Mouse (Mus musculus) layer of hippocampus, adult 8-10 months (tissue): Measurements from ENCODE around the gene Farsb. TPM values are rescaled to one million over a fixed set of nuclear protein-coding genes. Genes with fewer than 3 reads are reported as not detected.
A peak's percentile ranks its signal among the peaks of the same experiment; 100 is the strongest.
"Not testable (repeated sequence)": the region's sequence is repeated elsewhere in the genome, so short reads cannot be mapped to it uniquely, and the experiment has no call there.

Experiments used
- DNase-seq, 2 experiments: peaks; one replicate each; pipeline ENCODE4 v3.0.0; 2022; ENCODE audit warnings: low spot score in 2 of 2
- total RNA-seq, 4 experiments: library from RNA; stranded (reverse); gene quantifications; 2 replicates each; pipeline ENCODE4 v1.2.4; 2022

Gene Farsb
- total RNA-seq = 10 to 100 TPM; 61.7 to 74.3 (median 68.0) TPM

DNA sequence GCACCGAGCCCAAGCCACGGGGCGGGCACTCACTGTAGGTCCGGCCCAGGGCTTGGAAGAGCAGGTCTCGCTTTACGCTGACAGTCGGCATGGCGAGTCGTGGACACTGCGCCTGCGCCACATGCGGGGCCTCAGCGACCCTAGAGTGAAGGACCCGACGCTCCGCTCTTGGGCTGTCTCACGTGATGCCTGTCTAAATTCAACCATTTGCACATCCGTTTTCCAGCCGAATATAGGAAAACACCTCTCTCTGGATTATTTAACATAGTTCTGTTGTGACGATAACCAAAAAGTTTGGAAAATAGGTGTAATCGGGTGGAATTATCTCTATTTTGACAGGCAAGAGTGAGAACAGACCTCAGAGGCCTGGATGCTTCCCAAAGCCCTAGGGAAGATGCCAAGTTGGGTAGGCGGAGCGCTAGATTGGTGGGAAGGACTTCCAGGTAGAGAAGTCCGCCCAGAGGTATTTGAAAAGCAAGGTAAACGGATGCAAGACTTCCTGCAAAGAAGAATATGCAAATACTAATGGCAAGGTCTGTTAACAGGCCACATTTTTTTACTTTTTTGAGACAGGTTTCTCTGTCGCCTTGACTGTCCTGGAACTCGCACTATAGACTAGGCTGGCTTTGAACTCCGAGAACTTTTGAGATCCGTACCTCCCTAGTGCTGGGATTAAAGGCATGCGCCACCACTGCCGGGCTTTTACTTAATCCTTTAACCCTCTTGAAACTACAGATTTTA is at the start of gene Farsb:
Gene Farsb, minus strand, starts transcription at position 146 of the 741 bp plus-strand sequence.
- DNase-seq = peak; percentile 84 to 88

DNA sequence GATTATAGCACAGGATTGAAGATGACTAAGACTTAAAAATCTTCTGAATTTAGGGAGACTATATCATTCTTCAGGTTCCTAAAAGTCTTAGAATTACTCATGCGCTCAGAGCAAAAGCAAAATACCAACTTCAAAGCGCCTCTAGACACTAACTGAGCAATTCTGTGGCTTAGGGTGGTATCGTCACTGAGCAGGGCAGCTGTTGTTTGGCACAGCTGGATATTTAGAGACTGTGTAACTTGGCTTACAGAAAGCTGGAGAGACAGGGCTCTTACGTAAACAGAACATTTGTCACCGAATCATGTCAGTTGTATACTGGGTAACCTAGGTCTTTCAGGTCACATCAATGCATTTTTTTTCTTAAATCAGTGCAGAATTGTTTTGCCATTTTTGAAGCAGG is 49.7 kb upstream of the Farsb start:
- no peak for DNase-seq

DNA sequence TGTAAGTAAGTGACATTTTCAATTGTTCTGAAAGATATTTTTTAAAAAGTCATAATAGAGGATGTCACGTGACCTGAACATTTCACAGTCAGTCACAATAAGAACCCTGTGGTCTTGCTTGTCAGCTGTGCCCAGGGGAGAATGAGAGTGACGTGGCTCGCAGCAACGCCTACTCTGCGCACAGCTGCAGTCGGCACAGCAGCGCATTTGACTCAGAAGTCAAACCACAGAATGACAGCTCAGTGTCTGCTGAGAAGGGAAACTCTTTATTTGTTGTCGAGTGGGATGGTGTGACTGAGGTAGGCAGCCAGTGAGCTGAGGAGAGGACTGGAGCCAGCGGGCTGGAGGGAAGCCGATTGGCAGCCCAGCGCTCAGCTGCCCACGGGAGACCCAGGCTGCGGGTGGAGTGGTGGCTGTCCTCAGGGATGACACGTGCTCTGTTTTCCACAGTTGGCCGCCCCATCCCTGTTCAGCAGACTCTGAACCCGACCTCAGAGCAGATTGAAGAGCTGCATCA is 48.9 kb upstream of the Farsb start:
- peak; percentile 81 to 88 for DNase-seq

DNA sequence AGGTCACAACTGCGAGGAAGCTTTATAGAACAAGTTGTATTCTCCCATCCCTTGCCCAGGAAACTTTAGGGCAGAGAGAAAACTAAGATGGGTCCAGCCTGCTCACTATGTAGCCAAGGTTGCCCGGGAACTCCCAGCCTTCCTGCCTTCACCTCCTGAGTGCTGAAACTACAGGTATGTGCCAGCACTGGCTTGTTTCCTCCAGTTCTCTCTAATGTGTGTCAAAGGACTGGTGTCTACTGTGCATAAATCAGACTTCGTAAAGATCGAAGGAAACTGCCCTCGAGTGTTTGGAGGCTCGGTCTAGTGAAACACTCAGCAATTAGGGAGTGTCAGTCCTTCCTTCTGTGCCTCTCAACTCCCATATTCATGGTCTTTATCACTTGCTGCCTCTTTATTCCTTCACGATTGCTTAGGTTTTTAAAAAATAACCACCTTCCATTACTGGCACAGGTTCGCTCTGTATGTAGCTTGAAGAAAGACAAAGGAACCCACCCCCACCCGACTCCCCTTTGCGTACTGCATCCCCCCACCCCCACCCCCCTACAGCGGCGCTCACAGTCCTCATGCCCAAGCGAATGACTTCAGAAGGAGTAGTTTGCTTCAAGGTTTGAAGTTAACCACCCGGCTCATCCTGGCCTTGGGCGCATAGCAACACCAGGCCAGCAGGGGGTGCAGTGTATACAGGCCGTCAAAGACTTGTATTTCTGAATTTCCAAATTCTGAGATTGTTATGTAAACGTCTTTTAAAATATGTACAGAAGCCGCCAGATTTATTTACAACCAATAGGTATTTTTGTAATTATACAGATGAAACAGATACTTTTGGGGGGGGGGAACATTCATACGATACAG is 47.8 kb upstream of the Farsb start:
- peak; percentile 65 to 86 for DNase-seq

DNA sequence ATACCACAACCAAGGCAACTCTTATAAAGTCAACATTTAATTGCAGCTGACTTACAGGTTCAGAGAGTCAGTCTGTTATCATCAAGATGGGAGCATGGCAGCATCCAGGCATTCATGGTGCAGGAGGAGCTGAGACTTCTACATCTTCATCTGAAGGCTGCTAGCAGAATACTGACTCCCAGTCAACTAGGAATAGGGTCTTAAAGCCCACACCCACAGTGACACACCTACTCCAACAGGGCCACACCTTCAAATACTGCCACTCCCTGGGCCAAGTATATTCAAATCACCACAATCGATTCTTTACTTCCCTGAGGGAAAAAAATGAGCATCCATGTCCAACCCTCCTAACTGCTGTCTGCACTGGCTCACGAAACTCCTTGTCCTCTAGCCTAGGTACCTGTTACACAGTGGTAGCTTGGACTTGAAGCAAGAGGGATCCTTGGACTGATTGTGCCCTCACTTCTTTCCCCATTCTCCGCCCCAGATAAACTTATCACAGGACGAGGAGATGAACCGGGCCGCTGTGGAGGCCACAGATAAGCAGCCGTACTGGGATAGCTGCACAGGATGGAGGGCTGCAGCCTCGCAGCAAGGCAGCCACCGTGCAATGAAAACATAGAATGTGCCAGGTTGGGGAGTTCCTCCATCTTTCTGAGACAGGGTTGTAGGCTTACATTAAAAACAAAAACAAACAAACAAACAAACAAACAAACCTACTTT is 45.9 kb upstream of the Farsb start:
- DNase-seq = no peak

DNA sequence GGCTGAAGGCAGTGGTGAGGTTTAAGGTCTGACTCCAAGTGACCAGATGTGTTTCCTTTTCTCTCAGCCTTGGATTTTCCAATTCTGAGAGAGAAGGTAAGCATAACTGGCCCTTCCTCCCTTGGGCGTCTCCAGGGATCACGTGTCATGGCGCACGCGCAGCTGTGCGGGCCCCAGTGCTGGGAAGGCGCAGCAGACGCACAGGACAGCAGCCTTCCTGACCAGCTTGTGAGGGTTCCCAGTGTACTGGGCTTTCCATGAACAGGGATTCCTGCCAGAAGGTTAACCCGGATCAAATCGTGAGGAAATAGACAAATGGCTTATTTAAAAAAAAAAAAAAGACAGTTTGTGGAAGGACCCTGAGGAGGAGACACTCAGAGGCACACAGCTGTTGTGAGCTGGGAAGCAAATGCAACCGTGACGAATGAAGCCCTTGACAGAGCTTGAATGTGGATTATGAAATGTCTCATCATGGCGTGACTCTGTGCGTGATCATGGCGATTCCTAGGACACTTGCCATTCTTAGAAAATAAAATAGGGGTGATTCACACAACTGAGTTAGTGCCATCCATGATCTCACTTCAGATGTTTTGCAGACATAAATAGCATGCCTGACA is 43.6 kb upstream of the Farsb start:
- no peak for DNase-seq

DNA sequence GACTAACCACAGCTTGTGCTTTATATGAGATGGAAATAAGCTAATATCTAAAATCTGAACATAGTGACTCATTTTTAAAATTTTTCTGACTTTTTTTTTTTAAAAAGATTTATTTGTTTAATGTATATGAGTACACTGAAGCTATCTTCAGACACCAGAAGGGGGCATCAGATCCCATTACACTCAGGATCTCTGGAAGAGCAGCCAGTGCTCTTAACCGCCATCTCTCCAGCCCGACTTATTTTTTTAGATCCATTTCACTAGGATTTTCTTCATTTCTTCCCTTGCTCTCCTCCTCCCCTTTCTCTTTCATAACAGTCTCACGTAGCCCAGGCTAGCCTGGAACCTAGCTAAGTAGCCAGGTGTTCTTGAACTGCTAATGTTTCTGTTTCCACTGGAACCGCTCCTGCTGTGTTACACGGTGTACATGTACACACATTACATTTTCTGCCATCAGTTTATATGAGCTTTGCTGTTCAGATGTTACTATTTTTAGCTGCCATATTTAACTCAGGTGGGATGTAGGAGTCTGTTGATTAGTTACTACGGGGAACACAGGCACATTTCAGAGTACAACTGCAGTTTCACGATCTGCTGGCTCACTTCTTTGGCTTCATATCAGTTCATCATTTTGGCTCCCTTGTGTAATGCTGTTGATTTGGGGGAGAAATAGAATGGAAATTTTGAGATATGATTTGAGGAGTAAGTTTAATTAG is 42.0 kb upstream of the Farsb start:
- DNase-seq = peak in 1 of 2 experiments; percentile 36

DNA sequence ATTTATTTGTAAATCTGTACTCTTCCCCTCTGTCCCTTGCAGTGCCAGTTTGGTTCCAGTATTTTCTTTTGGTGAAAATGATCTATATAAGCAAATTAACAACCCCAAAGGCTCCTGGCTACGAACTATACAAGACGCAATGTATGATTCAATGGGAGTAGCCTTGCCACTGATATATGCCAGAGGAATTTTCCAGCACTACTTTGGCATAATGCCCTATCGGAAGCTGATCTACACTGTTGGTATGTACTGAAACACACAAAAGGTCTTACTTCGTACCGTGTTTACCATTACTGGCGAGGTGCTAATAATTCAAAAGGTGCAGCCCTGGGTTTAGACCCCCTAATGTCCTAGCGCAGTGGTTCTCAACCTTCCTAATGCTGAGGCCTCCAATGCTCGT is 40.3 kb upstream of the Farsb start:
- DNase-seq = no peak

DNA sequence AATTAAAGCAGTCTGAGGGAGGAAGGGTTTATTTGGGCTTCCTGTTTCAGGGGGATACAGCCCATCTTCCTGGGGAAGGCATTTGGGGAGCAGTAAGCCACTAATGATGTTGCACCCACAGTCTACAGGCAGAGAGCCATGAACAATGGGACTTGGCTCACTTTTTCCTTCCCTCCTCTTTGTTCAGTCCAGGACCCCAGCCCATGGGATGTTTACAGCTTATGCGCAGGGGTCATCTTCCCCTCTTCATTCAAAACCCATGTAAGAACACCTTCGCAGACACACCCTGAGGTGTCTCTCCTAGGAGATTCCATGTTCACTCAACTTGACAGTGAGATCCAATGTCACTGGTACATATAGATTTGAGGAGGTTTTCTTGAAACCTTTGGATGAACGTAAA is 39.7 kb upstream of the Farsb start:
- DNase-seq = no peak

DNA sequence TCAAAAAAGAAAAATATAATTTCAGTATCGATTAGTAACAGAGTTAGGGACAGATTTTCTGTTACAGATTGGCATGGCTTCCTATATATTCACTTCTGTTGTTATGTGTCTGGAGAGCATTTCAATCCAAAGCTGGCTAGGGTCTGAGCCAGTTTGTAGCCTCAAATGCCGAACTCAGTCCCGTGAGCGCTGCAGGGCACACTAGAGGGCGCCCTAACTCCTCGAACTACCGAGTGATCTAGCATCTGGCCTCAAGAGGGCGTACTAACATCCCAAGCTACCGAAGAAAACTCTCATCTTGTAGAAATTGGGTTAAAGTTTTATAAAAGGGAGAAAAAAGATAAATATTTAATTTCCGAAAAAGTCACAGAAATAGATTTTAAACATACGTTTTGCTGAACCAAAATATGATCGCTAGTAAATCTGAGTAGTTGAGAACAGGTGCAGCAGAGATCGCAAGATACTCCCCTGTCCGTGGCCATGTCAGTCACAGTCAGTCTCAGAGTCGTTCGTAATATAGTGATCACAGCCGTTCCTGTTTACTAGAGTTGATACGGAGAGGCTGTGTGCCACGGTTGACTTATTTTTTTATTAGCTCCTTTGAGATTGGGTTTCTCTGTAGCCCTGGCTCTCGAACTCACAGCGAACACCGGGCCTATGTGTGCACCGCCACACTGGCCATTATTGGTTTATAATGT is 36.6 kb upstream of the Farsb start:
- DNase-seq = peak in 1 of 2 experiments; percentile 81

DNA sequence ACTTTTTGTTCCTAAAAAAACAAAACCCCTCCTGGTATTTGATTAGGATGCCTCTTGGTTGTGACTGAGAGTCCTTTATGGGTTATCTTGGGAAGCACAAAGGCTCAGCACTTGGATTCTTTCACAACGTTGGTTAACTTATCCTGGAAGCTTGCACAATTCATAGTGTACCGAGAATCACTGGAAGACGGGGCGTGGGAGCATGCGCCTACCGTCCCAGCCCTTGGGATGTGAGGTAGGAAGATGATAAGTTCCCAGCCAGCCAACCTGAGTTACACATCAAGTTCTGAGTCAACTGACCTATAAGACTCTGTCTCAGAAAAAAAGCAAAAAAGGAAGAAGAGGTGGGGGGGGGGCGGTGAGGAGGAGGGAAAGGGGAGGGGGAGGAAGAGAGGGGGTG is 30.2 kb upstream of the Farsb start:
- no peak for DNase-seq

DNA sequence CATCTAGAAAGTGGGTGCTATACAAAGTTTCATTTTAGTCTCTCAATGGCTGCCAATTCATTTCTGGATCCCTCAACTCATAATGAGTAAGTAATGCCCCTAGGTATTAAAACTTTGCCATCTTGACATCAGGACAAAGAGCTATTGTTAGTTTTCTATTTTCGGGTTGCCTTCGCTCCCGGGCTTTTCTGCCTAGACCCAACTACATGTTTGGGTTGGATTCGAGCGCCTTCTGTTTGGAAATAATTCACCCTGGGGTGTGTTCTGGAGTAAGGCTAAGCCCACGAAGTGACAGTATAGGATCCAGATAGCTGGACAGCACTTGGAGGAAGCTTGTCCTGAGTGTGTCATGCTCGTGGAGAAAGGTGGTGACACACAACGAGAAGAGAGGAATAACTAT is 24.1 kb upstream of the Farsb start:
- no peak for DNase-seq

DNA sequence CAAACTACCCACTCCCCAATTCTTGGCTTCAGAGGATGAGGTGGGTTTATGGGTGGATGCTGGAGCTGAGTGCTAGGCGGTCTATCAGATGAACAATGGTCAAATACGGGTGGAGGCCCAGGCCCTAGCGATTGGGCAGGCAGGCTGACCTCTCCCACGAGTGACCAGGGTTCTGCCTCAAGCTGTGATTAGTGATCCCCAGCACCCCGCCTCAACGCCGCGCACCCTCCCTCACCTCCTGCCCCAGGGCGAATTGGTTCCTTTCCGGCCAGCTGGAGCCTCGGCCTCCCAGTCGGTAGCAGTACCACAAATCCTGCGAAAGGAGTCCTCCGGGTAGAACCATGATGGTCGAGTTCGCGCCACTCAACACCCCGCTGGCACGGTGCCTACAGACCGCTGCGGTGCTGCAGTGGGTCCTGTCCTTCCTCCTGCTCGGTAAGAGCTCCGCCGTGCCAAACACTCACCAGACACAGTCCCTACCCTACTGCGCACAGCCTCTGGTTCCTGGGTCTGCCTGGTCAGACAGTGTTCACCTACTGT is 23.0 kb upstream of the Farsb start, which contains the start of gene BC035947:
Gene BC035947, minus strand, starts transcription at position 538 of the 540 bp plus-strand sequence.
- DNase-seq = no peak

DNA sequence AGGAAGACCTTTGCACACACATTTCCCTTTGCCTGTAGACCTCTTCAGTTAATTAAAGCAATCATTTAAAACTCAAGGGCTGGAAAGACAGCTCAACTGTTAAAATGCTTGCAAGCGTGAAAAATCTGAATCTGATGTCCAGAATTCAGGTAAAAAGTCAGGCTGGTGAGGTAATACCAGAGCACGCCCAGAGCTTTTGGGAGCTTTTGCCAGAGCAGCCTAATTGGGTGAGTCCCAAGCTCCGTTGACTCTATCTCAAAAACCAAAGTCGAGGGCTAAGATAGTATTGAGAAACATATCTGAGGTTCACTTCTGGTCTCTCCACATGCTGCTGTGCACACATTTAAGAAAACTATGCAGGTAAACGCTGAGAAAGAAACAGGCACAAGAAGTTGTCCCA is 22.2 kb upstream of the Farsb start, which contains the start of gene Mogat1:
Gene Mogat1, plus strand, starts transcription at position 130 of the 400 bp plus-strand sequence.
- no peak for DNase-seq

DNA sequence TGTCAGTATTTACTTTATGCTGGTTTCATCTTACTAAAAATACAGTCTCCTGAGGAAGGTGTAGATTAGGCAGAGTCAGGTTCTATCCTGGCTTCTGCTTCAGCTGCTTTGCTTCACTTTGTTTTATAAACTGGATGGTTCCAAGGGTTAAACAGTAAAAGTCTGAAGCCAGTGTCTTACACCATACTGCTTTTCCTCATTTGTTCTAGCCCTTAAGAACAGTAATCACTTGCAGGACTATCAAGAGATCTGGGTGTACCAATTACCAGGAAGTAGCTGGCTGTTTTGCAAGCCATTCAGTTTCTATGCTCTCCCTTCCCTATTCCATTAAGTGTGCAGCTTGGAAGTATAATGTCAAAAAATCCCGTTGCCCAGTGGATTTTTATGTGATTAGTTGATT is 18.4 kb upstream of the Farsb start:
- DNase-seq = no peak

DNA sequence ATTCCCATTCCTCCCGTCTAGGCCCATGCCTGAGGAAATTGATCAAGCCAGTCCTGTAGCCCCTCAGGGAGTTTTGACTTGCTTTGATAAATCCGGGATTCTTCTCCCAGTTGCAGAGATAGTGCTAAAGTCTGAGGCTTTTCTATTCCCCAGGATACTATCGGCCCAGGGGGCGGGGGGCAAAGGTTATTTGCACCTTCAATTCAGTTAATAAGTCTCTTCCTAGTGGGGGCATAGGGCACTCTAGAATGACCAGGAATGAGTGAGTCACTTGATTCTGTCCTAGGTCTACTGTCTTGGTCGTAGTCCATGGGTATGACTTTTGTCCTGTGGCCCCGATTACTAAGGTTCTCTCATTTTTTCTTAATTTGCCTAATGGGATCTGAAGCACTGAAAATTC is 13.8 kb upstream of the Farsb start:
- DNase-seq = no peak

DNA sequence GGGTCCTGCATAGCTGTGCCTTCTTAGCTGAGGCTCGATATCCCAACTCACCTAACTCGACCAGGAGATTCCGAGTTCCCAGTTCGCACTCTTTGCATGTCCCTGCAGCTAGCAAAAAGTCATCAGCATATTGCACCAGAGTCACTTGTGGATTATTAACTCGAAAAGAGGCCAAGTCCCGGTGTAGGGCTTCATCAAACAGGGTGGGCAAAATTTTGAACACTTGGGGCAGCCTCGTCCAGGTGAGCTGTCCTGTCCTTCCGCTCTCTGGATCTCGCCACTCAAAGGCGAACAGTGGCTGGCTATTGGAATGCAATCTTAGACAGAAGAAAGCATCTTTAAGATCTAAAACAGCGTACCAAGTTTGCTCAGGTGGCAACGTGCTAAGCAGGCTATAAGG is 13.2 kb upstream of the Farsb start:
- not testable (repeated sequence) for DNase-seq

DNA sequence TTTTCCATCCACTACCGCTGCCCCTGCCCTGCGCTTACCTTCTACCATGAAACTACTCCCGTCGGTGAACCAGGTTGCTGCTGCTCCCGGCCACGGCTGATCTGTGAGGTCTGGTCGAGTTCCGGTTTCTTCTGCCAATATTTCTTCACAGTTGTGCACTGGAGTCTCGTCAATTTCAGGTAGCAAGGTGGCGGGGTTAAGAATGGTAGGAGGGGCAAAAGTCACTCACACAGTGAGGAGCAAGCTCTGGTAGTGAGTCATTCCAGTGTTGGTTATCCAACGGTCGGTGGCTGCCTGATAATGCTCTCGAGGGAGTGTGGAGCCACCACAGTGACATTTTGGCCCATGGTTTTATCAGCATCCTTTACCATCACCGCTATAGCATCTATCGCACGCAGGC is 12.3 kb upstream of the Farsb start:
- DNase-seq = no peak

DNA sequence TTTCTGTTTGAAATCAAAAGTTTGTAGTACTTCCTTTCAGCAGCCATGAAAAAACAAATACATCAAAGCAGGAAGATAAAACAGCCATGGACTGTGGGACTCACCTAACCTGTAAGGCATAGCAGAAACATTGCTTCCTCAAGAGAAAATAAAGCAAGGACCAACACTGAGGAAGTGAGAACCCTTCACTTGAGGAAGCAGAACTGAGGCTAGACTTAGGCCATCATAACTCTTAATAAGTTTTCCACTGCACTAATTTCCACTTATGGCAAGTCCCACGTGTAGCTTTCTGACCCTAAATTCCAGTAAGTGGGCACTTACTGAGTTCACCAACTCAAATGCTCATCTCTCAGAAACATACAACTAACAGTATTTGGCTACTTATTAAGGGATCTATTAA is 1.4 kb upstream of the Farsb start:
- DNase-seq = no peak

DNA sequence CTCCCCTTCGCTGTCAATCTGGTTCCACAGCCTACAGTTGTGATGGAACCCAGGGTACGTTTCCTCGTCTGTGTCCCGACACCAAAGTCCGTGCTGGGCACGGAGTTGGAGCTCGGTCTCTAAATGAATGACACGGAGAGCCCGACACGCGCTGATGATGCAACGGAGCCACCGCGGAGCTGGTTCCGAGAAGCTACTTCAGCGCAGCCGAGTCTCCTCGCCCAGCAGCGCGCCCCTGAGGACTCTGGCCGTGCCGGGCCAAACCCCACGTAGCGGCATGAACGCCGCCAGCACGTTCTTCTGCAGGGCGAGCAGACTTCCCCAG is 308 bp downstream of the Farsb start:
- DNase-seq = no peak
